Mouse (Mus musculus): ENCODE results near the gene Ctsl. TPM values are rescaled to one million over a fixed set of nuclear protein-coding genes. Genes with fewer than 3 reads are reported as not detected.

Gene Ctsl
- total RNA-seq, 1 experiment: 326 TPM

GRCm38 (mm10) chr13:64384937-64385336 lies 14.2 kb upstream of the Ctsl start:
- in situ Hi-C loops (cut with MboI; ENCODE audit: low sequenced_read_pairs in 2 of 2, unreplicated experiment in 2 of 2): no loop called here
- TF ChIP-seq ZC3H11A (IDR thresholded peaks at IDR 0.05; ENCODE audit: borderline replicate concordance, low read depth, low read length) (no peak), MAFK (IDR thresholded peaks at IDR 0.05; ENCODE audit: insufficient read depth, low read depth, low read length) (no peak), ZNF384 (IDR thresholded peaks at IDR 0.05; ENCODE audit: low read depth, low read length) (no peak), CHD2 (IDR thresholded peaks at IDR 0.05; ENCODE audit: low read depth, low read length) (no peak), HCFC1 (IDR thresholded peaks at IDR 0.05; ENCODE audit: borderline replicate concordance, insufficient read depth, low read length) (no peak)
- Histone ChIP-seq H3K27ac (ENCODE audit: insufficient read depth, low read depth, low read length, poor library complexity, severe bottlenecking) (no peak overlapping the region), H3K9me3 (ENCODE audit: control insufficient read depth, insufficient read depth, low read depth, low read length) (no peaks in the 10 kb centered on the region), H3K9ac (ENCODE audit: insufficient read depth, low read depth, low read length, poor library complexity, severe bottlenecking) (no peak overlapping the region), H3K4me1 (ENCODE audit: control insufficient read depth in 2 of 2, insufficient read depth in 2 of 2, low read length in 2 of 2, poor library complexity in 1 of 2) (no peaks in the 10 kb centered on the region), H3K4me3 (ENCODE audit: insufficient read depth in 1 of 2, low read depth in 1 of 2, low read length in 2 of 2, poor library complexity in 1 of 2, severe bottlenecking in 1 of 2) (no peak overlapping the region), H3K36me3 (ENCODE audit: control insufficient read depth, insufficient read depth, low read length, poor library complexity, severe bottlenecking) (no peaks in the 10 kb centered on the region)
- DNase-seq (ENCODE audit: low read depth, low spot score): no peak

GRCm38 (mm10) chr13:64380251-64380650 lies 9.6 kb upstream of the Ctsl start:
- TF ChIP-seq MAFK (IDR thresholded peaks at IDR 0.05; ENCODE audit: insufficient read depth, low read depth, low read length): no peak
- TF ChIP-seq ZNF384 (IDR thresholded peaks at IDR 0.05; ENCODE audit: low read depth, low read length): no peak
- TF ChIP-seq ZC3H11A (IDR thresholded peaks at IDR 0.05; ENCODE audit: borderline replicate concordance, low read depth, low read length): no peak
- TF ChIP-seq CHD2 (IDR thresholded peaks at IDR 0.05; ENCODE audit: low read depth, low read length): no peak
- TF ChIP-seq HCFC1 (IDR thresholded peaks at IDR 0.05; ENCODE audit: borderline replicate concordance, insufficient read depth, low read length): no peak
- in situ Hi-C loops (cut with MboI; ENCODE audit: low sequenced_read_pairs in 2 of 2, unreplicated experiment in 2 of 2): no loop called here
- no peak overlapping the region for H3K27ac ChIP-seq (ENCODE audit: insufficient read depth, low read depth, low read length, poor library complexity, severe bottlenecking)
- DNase-seq (ENCODE audit: low read depth, low spot score): no peak
- H3K36me3 ChIP-seq (ENCODE audit: control insufficient read depth, insufficient read depth, low read length, poor library complexity, severe bottlenecking): no peaks in the 10 kb centered on the region
- H3K9me3 ChIP-seq (ENCODE audit: control insufficient read depth, insufficient read depth, low read depth, low read length): no peaks in the 10 kb centered on the region
- H3K9ac ChIP-seq (ENCODE audit: insufficient read depth, low read depth, low read length, poor library complexity, severe bottlenecking): no peak overlapping the region
- no peak overlapping the region for H3K4me3 ChIP-seq (ENCODE audit: insufficient read depth in 1 of 2, low read depth in 1 of 2, low read length in 2 of 2, poor library complexity in 1 of 2, severe bottlenecking in 1 of 2)
- H3K4me1 ChIP-seq (ENCODE audit: control insufficient read depth in 2 of 2, insufficient read depth in 2 of 2, low read length in 2 of 2, poor library complexity in 1 of 2): no peaks in the 10 kb centered on the region

GRCm38 (mm10) chr13:64378601-64379000 lies 7.9 kb upstream of the Ctsl start:
- H3K4me3 ChIP-seq (ENCODE audit: insufficient read depth in 1 of 2, low read depth in 1 of 2, low read length in 2 of 2, poor library complexity in 1 of 2, severe bottlenecking in 1 of 2): no peak overlapping the region

DNA sequence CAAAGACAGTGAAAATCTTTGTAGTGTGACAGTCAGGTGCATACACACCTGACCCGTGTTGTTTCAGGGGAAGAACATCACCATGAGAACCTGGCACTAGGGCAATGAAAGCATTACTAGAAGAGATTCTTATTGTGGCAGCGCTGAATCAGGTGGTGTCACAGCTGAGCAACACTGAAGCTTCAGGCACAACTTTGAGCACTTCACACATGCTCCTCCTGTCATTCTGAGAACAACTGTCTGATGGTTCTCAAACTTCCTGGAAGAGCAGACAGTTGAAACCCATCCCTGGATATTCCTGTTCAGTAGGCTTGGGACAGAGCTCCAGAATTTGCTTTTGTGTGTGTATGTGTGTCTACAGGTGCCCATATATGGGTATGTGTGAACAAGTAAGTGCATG lies 5.8 kb upstream of the Ctsl start:
- DNase-seq (ENCODE audit: low read depth, low spot score): no peak
- Histone ChIP-seq H3K9ac (ENCODE audit: insufficient read depth, low read depth, low read length, poor library complexity, severe bottlenecking) (no peak overlapping the region), H3K9me3 (ENCODE audit: control insufficient read depth, insufficient read depth, low read depth, low read length) (no peaks in the 10 kb centered on the region), H3K4me1 (ENCODE audit: control insufficient read depth in 2 of 2, insufficient read depth in 2 of 2, low read length in 2 of 2, poor library complexity in 1 of 2) (no peaks in the 10 kb centered on the region), H3K36me3 (ENCODE audit: control insufficient read depth, insufficient read depth, low read length, poor library complexity, severe bottlenecking) (no peaks in the 10 kb centered on the region), H3K4me3 (ENCODE audit: insufficient read depth in 1 of 2, low read depth in 1 of 2, low read length in 2 of 2, poor library complexity in 1 of 2, severe bottlenecking in 1 of 2) (no peak overlapping the region), H3K27ac (ENCODE audit: insufficient read depth, low read depth, low read length, poor library complexity, severe bottlenecking) (no peak overlapping the region)
- in situ Hi-C loops (cut with MboI; ENCODE audit: low sequenced_read_pairs in 2 of 2, unreplicated experiment in 2 of 2): no loop called here
- no peak for TF ChIP-seq MAFK (IDR thresholded peaks at IDR 0.05; ENCODE audit: insufficient read depth, low read depth, low read length)
- TF ChIP-seq HCFC1 (IDR thresholded peaks at IDR 0.05; ENCODE audit: borderline replicate concordance, insufficient read depth, low read length): no peak
- no peak for TF ChIP-seq ZNF384 (IDR thresholded peaks at IDR 0.05; ENCODE audit: low read depth, low read length)
- TF ChIP-seq CHD2 (IDR thresholded peaks at IDR 0.05; ENCODE audit: low read depth, low read length): no peak
- no peak for TF ChIP-seq ZC3H11A (IDR thresholded peaks at IDR 0.05; ENCODE audit: borderline replicate concordance, low read depth, low read length)

More at GRCm38 (mm10) chr13:64378601-64379000, 7.9 kb upstream of the Ctsl start:
- H3K27ac ChIP-seq (ENCODE audit: insufficient read depth, low read depth, low read length, poor library complexity, severe bottlenecking): no peak overlapping the region
- H3K4me1 ChIP-seq (ENCODE audit: control insufficient read depth in 2 of 2, insufficient read depth in 2 of 2, low read length in 2 of 2, poor library complexity in 1 of 2): no peaks in the 10 kb centered on the region
- no peaks in the 10 kb centered on the region for H3K9me3 ChIP-seq (ENCODE audit: control insufficient read depth, insufficient read depth, low read depth, low read length)
- DNase-seq (ENCODE audit: low read depth, low spot score): no peak
- in situ Hi-C loops (cut with MboI; ENCODE audit: low sequenced_read_pairs in 2 of 2, unreplicated experiment in 2 of 2): no loop called here
- no peak overlapping the region for H3K9ac ChIP-seq (ENCODE audit: insufficient read depth, low read depth, low read length, poor library complexity, severe bottlenecking)
- TF ChIP-seq MAFK (IDR thresholded peaks at IDR 0.05; ENCODE audit: insufficient read depth, low read depth, low read length): no peak
- TF ChIP-seq ZNF384 (IDR thresholded peaks at IDR 0.05; ENCODE audit: low read depth, low read length): no peak
- TF ChIP-seq CHD2 (IDR thresholded peaks at IDR 0.05; ENCODE audit: low read depth, low read length): no peak
- TF ChIP-seq ZC3H11A (IDR thresholded peaks at IDR 0.05; ENCODE audit: borderline replicate concordance, low read depth, low read length): no peak
- TF ChIP-seq HCFC1 (IDR thresholded peaks at IDR 0.05; ENCODE audit: borderline replicate concordance, insufficient read depth, low read length): no peak
- H3K36me3 ChIP-seq (ENCODE audit: control insufficient read depth, insufficient read depth, low read length, poor library complexity, severe bottlenecking): no peaks in the 10 kb centered on the region

DNA sequence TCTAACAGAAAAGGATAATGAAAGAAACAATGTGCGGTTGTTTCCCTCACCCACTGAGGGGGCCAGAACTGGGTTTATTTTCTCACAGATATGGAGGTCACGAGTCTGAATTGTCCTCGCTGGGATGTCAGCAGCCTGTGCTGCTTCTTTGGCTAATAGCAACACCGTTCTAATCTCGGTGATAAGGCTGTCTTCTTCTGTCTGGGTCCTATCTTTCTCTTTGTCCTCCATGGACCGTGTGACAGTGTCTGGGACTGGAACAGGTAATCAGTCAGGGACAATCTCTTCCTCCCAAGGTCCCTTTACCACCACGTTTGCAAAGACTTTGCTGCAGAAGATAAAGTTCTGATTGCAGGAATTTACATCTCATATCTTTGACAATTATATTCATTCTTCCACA lies 4.5 kb upstream of the Ctsl start:
- TF ChIP-seq HCFC1 (IDR thresholded peaks at IDR 0.05; ENCODE audit: borderline replicate concordance, insufficient read depth, low read length) (no peak), CHD2 (IDR thresholded peaks at IDR 0.05; ENCODE audit: low read depth, low read length) (no peak), ZNF384 (IDR thresholded peaks at IDR 0.05; ENCODE audit: low read depth, low read length) (no peak), MAFK (IDR thresholded peaks at IDR 0.05; ENCODE audit: insufficient read depth, low read depth, low read length) (no peak), ZC3H11A (IDR thresholded peaks at IDR 0.05; ENCODE audit: borderline replicate concordance, low read depth, low read length) (no peak)
- Histone ChIP-seq H3K4me3 (ENCODE audit: insufficient read depth in 1 of 2, low read depth in 1 of 2, low read length in 2 of 2, poor library complexity in 1 of 2, severe bottlenecking in 1 of 2) (no peak overlapping the region), H3K27ac (ENCODE audit: insufficient read depth, low read depth, low read length, poor library complexity, severe bottlenecking) (no peak overlapping the region), H3K36me3 (ENCODE audit: control insufficient read depth, insufficient read depth, low read length, poor library complexity, severe bottlenecking) (no peaks in the 10 kb centered on the region), H3K9me3 (ENCODE audit: control insufficient read depth, insufficient read depth, low read depth, low read length) (no peaks in the 10 kb centered on the region), H3K4me1 (ENCODE audit: control insufficient read depth in 2 of 2, insufficient read depth in 2 of 2, low read length in 2 of 2, poor library complexity in 1 of 2) (peaks cover 0 to 3% of the 10 kb centered on the region in 2 experiments; a peak in 1 of 4 replicates), H3K9ac (ENCODE audit: insufficient read depth, low read depth, low read length, poor library complexity, severe bottlenecking) (no peak overlapping the region)
- no peak for DNase-seq (ENCODE audit: low read depth, low spot score)
- in situ Hi-C loops (cut with MboI; ENCODE audit: low sequenced_read_pairs in 2 of 2, unreplicated experiment in 2 of 2): no loop called here

All from ES-E14 (cell line).